Comparison of ENCODE assay signal across 18 mouse cellular contexts in the genomic region with DNA sequence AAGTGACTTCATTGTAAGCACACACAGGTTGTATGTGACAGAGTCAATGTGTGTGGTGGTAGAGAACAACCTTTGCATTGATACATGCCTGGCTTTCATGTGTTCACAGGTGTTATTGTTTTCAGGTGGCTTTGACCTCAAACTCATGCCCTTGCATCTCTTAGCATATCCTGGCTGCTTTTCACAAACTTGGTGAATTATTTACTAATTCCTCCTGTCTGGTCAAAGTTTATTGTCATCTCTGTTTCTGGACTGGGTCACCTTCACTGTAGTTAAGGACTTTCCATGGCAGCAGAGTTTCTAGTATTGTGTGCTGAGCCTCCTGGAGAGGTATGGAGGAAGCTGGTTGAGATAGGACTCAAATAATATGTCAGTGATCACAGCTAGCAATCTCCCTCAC. TPM values are rescaled to one million over a fixed set of nuclear protein-coding genes. Genes with fewer than 3 reads are reported as not detected.
DNase-seq lines count a peak whose midpoint lies in the region; ATAC-seq and TF ChIP-seq lines count a peak whose summit lies in the region.
"Had no signal": no experiment of that assay in that cellular context is flagged by ENCODE, and none has a peak within 500 bp of the region (broad histone marks: within the 10 kb centered on the region; RNA-seq: fewer than 3 reads in every experiment).

No protein-coding gene starts in this region.

- H3K9me3 ChIP-seq in kidney, embryonic 16.5 days (ENCODE audit: low read length): no peaks in the 10 kb centered on the region
- no peaks in the 10 kb centered on the region for H3K9me3 ChIP-seq in kidney, embryonic 15.5 days (replicated peaks)
- no peaks in the 10 kb centered on the region for H3K9me3 ChIP-seq in liver, postnatal 0 days (ENCODE audit: low read length)
- no peaks in the 10 kb centered on the region for H3K9me3 ChIP-seq in liver, embryonic 12.5 days (replicated peaks)
- H3K9me3 ChIP-seq: embryonic facial prominence, embryonic 12.5 days; forebrain, embryonic 15.5 days; heart, embryonic 13.5 days had no signal

- no peak for TF ChIP-seq EP300 in liver, postnatal 0 days (IDR thresholded peaks at IDR 0.05; ENCODE audit: low read depth)

- TF ChIP-seq CTCF in liver, postnatal 0 days (IDR thresholded peaks at IDR 0.05; ENCODE audit: low read depth): no peak

- ATAC-seq in kidney, embryonic 16.5 days (ENCODE audit: low FRiP score, low TSS enrichment): no peak
- ATAC-seq in kidney, embryonic 15.5 days (replicated peaks; ENCODE audit: low FRiP score): no peak
- peak; percentile 86 for ATAC-seq in liver, postnatal 0 days
- ATAC-seq in liver, embryonic 12.5 days: no peak
- ATAC-seq: forebrain, embryonic 15.5 days had no signal

- no peak overlapping the region for H3K27ac ChIP-seq in kidney, embryonic 16.5 days (ENCODE audit: low read length)
- no peak overlapping the region for H3K27ac ChIP-seq in kidney, embryonic 15.5 days
- H3K27ac ChIP-seq in liver, postnatal 0 days (ENCODE audit: low read depth): peak overlapping the region; percentile 72; the same call in 1 of the 2 replicates
- no peak overlapping the region for H3K27ac ChIP-seq in liver, embryonic 12.5 days
- H3K27ac ChIP-seq: embryonic facial prominence, embryonic 12.5 days; forebrain, embryonic 15.5 days; heart, embryonic 13.5 days had no signal

- no peaks in the 10 kb centered on the region for H3K27me3 ChIP-seq in kidney, embryonic 16.5 days (ENCODE audit: insufficient read depth, low read length)
- no peaks in the 10 kb centered on the region for H3K27me3 ChIP-seq in kidney, embryonic 15.5 days
- no peaks in the 10 kb centered on the region for H3K27me3 ChIP-seq in liver, postnatal 0 days (ENCODE audit: insufficient read depth, low read length)
- no peaks in the 10 kb centered on the region for H3K27me3 ChIP-seq in liver, embryonic 12.5 days (replicated peaks)
- H3K27me3 ChIP-seq: embryonic facial prominence, embryonic 12.5 days; forebrain, embryonic 15.5 days; heart, embryonic 13.5 days had no signal

- no peaks in the 10 kb centered on the region for H3K4me1 ChIP-seq in kidney, embryonic 16.5 days (ENCODE audit: insufficient read depth, low read length)
- no peaks in the 10 kb centered on the region for H3K4me1 ChIP-seq in kidney, embryonic 15.5 days
- H3K4me1 ChIP-seq in liver, postnatal 0 days (ENCODE audit: insufficient read depth): peaks cover 5% of the 10 kb centered on the region
- no peaks in the 10 kb centered on the region for H3K4me1 ChIP-seq in liver, embryonic 12.5 days
- H3K4me1 ChIP-seq: embryonic facial prominence, embryonic 12.5 days; forebrain, embryonic 15.5 days; heart, embryonic 13.5 days had no signal

- H3K9ac ChIP-seq in kidney, embryonic 16.5 days (replicated peaks; ENCODE audit: low read length): no peak overlapping the region
- no peak overlapping the region for H3K9ac ChIP-seq in kidney, embryonic 15.5 days
- H3K9ac ChIP-seq in liver, postnatal 0 days (replicated peaks): no peak overlapping the region
- H3K9ac ChIP-seq in liver, embryonic 12.5 days: no peak overlapping the region
- H3K9ac ChIP-seq: embryonic facial prominence, embryonic 12.5 days; forebrain, embryonic 15.5 days; heart, embryonic 13.5 days had no signal

- peak; percentile 56 for DNase-seq in kidney, adult 11 months
- peak; percentile 94 for DNase-seq in kidney, adult 9 months
- no peak for DNase-seq in liver, postnatal 0 days
- no peak for DNase-seq in right cerebral cortex, postnatal 10 days (ENCODE audit: low spot score in 2 of 2)
- DNase-seq: adrenal gland, postnatal 10 days; cerebellum, adult 11 months; cerebellum, adult 9-10 months; cerebellum, postnatal 25 days; gastrocnemius, postnatal 36 days; heart, postnatal 36 days had no signal

- no peak overlapping the region for H3K4me2 ChIP-seq in kidney, embryonic 16.5 days (replicated peaks; ENCODE audit: low read depth, low read length)
- H3K4me2 ChIP-seq in kidney, embryonic 15.5 days: no peak overlapping the region
- H3K4me2 ChIP-seq in liver, postnatal 0 days (ENCODE audit: low read depth, low read length): peak overlapping the region; percentile 47; the same call in 1 of the 2 replicates
- H3K4me2 ChIP-seq in liver, embryonic 12.5 days: no peak overlapping the region
- H3K4me2 ChIP-seq: embryonic facial prominence, embryonic 12.5 days; forebrain, embryonic 15.5 days; heart, embryonic 13.5 days had no signal

- H3K36me3 ChIP-seq in kidney, embryonic 16.5 days (ENCODE audit: insufficient read depth, low read length): no peaks in the 10 kb centered on the region
- no peaks in the 10 kb centered on the region for H3K36me3 ChIP-seq in kidney, embryonic 15.5 days
- no peaks in the 10 kb centered on the region for H3K36me3 ChIP-seq in liver, postnatal 0 days (replicated peaks; ENCODE audit: insufficient read depth, low read length)
- H3K36me3 ChIP-seq in liver, embryonic 12.5 days: no peaks in the 10 kb centered on the region
- H3K36me3 ChIP-seq: embryonic facial prominence, embryonic 12.5 days; forebrain, embryonic 15.5 days; heart, embryonic 13.5 days had no signal

- H3K4me3 ChIP-seq in kidney, embryonic 16.5 days (ENCODE audit: low read length): no peak overlapping the region
- H3K4me3 ChIP-seq in kidney, embryonic 15.5 days (replicated peaks): no peak overlapping the region
- H3K4me3 ChIP-seq in liver, postnatal 0 days (ENCODE audit: low read depth, low read length): no peak overlapping the region
- no peak overlapping the region for H3K4me3 ChIP-seq in liver, embryonic 12.5 days
- H3K4me3 ChIP-seq: embryonic facial prominence, embryonic 12.5 days; forebrain, embryonic 15.5 days; heart, embryonic 13.5 days had no signal

RNA-seq across cellular contexts. Expression of gene Stmnd1, which starts 20.8 kb away (rescaled TPM):
- 0.19 and 0.30 TPM in 2 replicates for polyA plus RNA-seq in kidney, embryonic 16.5 days (2015; fragmentation: Nextera tagmentation; extraction: Ambion mirVana)
- 0.18 and 0.19 TPM in 2 replicates for polyA plus RNA-seq in kidney, embryonic 15.5 days (2015; fragmentation: Nextera tagmentation; extraction: Ambion mirVana)
- not detected in 2 replicates for polyA plus RNA-seq in liver, postnatal 0 days (2015; fragmentation: Nextera tagmentation; extraction: Ambion mirVana)
- polyA plus RNA-seq in liver, embryonic 12.5 days (2016; fragmentation: Nextera tagmentation; extraction: Ambion mirVana): not detected in 2 replicates
- polyA plus RNA-seq: brain, embryonic 14.5 days; forebrain, embryonic 11.5 days; forebrain, embryonic 15.5 days had no signal

Comparison
In these comparisons a context has a peak if more than half of its experiments do, and no peak if none do; other contexts are left out.
1. DNase-seq: peak in kidney, adult 11 months (single experiment) and kidney, adult 9 months (single experiment); none in liver, postnatal 0 days (single experiment) and right cerebral cortex, postnatal 10 days (0 of 2).